Comparison of ENCODE assay signal across 9 mouse cellular contexts in the genomic region with DNA sequence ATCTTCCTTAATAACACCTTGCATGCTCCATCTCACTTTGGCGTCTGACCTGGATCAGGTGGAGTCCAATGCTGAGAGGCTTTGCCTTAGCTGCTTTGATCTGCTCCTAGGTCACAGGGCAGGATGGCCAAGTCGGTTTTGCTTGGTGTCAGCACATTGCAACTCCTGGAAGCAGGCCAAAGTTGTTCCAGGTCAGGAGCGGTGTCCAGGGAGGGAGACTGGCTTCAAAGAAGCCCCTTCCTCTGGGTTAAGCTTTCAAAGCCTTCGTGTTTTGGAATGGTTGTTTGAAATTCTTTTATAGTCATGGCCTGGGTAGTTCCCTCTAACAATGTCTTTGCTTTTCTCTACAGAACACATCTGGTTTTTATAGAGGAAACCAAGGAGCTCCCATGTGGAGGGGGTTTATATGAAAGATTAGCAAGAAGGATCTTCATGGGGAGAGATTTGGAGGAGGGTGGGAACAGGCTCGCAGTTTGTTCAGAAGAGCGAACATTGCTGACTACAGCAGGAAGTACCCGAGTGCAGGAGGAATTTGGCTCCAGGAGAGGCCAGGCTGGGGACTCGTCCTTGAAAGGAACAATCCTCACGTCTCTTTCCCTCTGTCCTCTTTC. TPM values are rescaled to one million over a fixed set of nuclear protein-coding genes. Genes with fewer than 3 reads are reported as not detected.
A peak's percentile ranks its signal among the peaks of the same experiment; 100 is the strongest.
DNase-seq lines count a peak whose midpoint lies in the region; ATAC-seq lines count a peak whose summit lies in the region.
"Had no signal": no experiment of that assay in that cellular context is flagged by ENCODE, and none has a peak within 500 bp of the region (broad histone marks: within the 10 kb centered on the region; RNA-seq: fewer than 3 reads in every experiment).

No protein-coding gene starts in this region.

- no peaks in the 10 kb centered on the region for H3K36me3 ChIP-seq in lung, embryonic 15.5 days
- H3K36me3 ChIP-seq in embryonic facial prominence, embryonic 13.5 days, result no peaks in the 10 kb centered on the region
- no peaks in the 10 kb centered on the region for H3K36me3 ChIP-seq in kidney, embryonic 15.5 days
- no peaks in the 10 kb centered on the region for H3K36me3 ChIP-seq in stomach, embryonic 16.5 days (ENCODE audit: control insufficient read depth, insufficient read depth, low read length)

- H3K27me3 ChIP-seq in lung, embryonic 15.5 days, result no peaks in the 10 kb centered on the region
- no peaks in the 10 kb centered on the region for H3K27me3 ChIP-seq in embryonic facial prominence, embryonic 13.5 days
- H3K27me3 ChIP-seq in kidney, embryonic 15.5 days, result no peaks in the 10 kb centered on the region
- H3K27me3 ChIP-seq in stomach, embryonic 16.5 days (ENCODE audit: control insufficient read depth, insufficient read depth, low read length), result no peaks in the 10 kb centered on the region

- H3K4me2 ChIP-seq in lung, embryonic 15.5 days, result no peak overlapping the region
- peak overlapping the region; percentile 36 for H3K4me2 ChIP-seq in embryonic facial prominence, embryonic 13.5 days
- H3K4me2 ChIP-seq in kidney, embryonic 15.5 days, result no peak overlapping the region
- no peak overlapping the region for H3K4me2 ChIP-seq in stomach, embryonic 16.5 days (ENCODE audit: low read depth, low read length)

- peak; percentile 52; the same call in 1 of the 2 replicates for ATAC-seq in lung, embryonic 15.5 days (ENCODE audit: borderline replicate concordance, extremely low read depth, low FRiP score, low TSS enrichment)
- 0 out of 2 replicates have a peak, but pooled peaks have one; percentile 72 for ATAC-seq in embryonic facial prominence, embryonic 13.5 days (ENCODE audit: insufficient number of reproducible peaks, insufficient read depth, low FRiP score, low TSS enrichment, low read depth)
- ATAC-seq in kidney, embryonic 15.5 days (replicated peaks; ENCODE audit: low FRiP score), result peak; percentile 61
- peak; percentile 53; the same call in 1 of the 2 replicates for ATAC-seq in stomach, embryonic 16.5 days (ENCODE audit: insufficient read depth, low FRiP score)
- ATAC-seq: Patski had no signal

- H3K4me1 ChIP-seq in lung, embryonic 15.5 days, result peaks cover 12% of the 10 kb centered on the region
- peaks cover 36% of the 10 kb centered on the region for H3K4me1 ChIP-seq in embryonic facial prominence, embryonic 13.5 days
- H3K4me1 ChIP-seq in kidney, embryonic 15.5 days, result peaks cover 11% of the 10 kb centered on the region; the same call in 1 of the 2 replicates
- peaks cover 5% of the 10 kb centered on the region; the same call in 1 of the 2 replicates for H3K4me1 ChIP-seq in stomach, embryonic 16.5 days (ENCODE audit: control insufficient read depth, insufficient read depth, low read length)

- no peak overlapping the region for H3K27ac ChIP-seq in lung, embryonic 15.5 days
- H3K27ac ChIP-seq in embryonic facial prominence, embryonic 13.5 days, result peak overlapping the region; percentile 92
- peak overlapping the region; percentile 60 for H3K27ac ChIP-seq in kidney, embryonic 15.5 days
- peak overlapping the region; percentile 34; the same call in 1 of the 2 replicates for H3K27ac ChIP-seq in stomach, embryonic 16.5 days (ENCODE audit: low read length)

- no peak for DNase-seq in lung, adult 18-20 months
- DNase-seq in right cerebral cortex, postnatal 10 days (ENCODE audit: low spot score in 2 of 2), result no peak
- no peak for DNase-seq in urinary bladder, adult 2 months (ENCODE audit: low spot score)
- DNase-seq: cerebellum, postnatal 25 days had no signal

- no peak overlapping the region for H3K9ac ChIP-seq in lung, embryonic 15.5 days
- 0 out of 2 replicates have a peak overlapping the region, but pooled peaks have one; percentile 8 for H3K9ac ChIP-seq in embryonic facial prominence, embryonic 13.5 days
- no peak overlapping the region for H3K9ac ChIP-seq in kidney, embryonic 15.5 days
- no peak overlapping the region for H3K9ac ChIP-seq in stomach, embryonic 16.5 days (ENCODE audit: low read length)

- no peak overlapping the region for H3K4me3 ChIP-seq in lung, embryonic 15.5 days
- H3K4me3 ChIP-seq in embryonic facial prominence, embryonic 13.5 days, result no peak overlapping the region
- no peak overlapping the region for H3K4me3 ChIP-seq in kidney, embryonic 15.5 days (replicated peaks)
- no peak overlapping the region for H3K4me3 ChIP-seq in stomach, embryonic 16.5 days (replicated peaks; ENCODE audit: low read length)

- 17% methylated on average over 9 of the region's 9 CpGs for WGBS in lung, embryonic 15.5 days
- 14% methylated on average over 9 of the region's 9 CpGs for WGBS in embryonic facial prominence, embryonic 13.5 days
- WGBS in kidney, embryonic 15.5 days, result 28% methylated on average over 9 of the region's 9 CpGs
- 35% methylated on average over 9 of the region's 9 CpGs for WGBS in stomach, embryonic 16.5 days

- H3K9me3 ChIP-seq in lung, embryonic 15.5 days, result no peaks in the 10 kb centered on the region
- H3K9me3 ChIP-seq in embryonic facial prominence, embryonic 13.5 days, result no peaks in the 10 kb centered on the region
- no peaks in the 10 kb centered on the region for H3K9me3 ChIP-seq in kidney, embryonic 15.5 days (replicated peaks)
- H3K9me3 ChIP-seq in stomach, embryonic 16.5 days (replicated peaks; ENCODE audit: control insufficient read depth, low read length), result no peaks in the 10 kb centered on the region

RNA-seq across cellular contexts. Expression of a gene that starts 5.4 kb away (rescaled TPM):
- polyA plus RNA-seq in lung, embryonic 15.5 days (2015; fragmentation: Nextera tagmentation; extraction: Ambion mirVana), result 15.1 and 17.1 TPM in 2 replicates
- polyA plus RNA-seq in embryonic facial prominence, embryonic 13.5 days (2015; fragmentation: Nextera tagmentation; extraction: Ambion mirVana), result 21.3 and 35.1 TPM in 2 replicates
- 41.5 and 42.2 TPM in 2 replicates for polyA plus RNA-seq in kidney, embryonic 15.5 days (2015; fragmentation: Nextera tagmentation; extraction: Ambion mirVana)
- polyA plus RNA-seq in stomach, embryonic 16.5 days (2015; fragmentation: Nextera tagmentation; extraction: Ambion mirVana), result 23.2 and 29.0 TPM in 2 replicates
- 120 and 150 TPM in 2 replicates for polyA plus RNA-seq in urinary bladder, adult 2 months (2012; rRNA removed)

RNA-seq across cellular contexts. Expression of a gene that starts 26.7 kb away (rescaled TPM):
- polyA plus RNA-seq in lung, embryonic 15.5 days (2015; fragmentation: Nextera tagmentation; extraction: Ambion mirVana), result 13.9 and 24.7 TPM in 2 replicates
- 2.8 and 3.3 TPM in 2 replicates for polyA plus RNA-seq in embryonic facial prominence, embryonic 13.5 days (2015; fragmentation: Nextera tagmentation; extraction: Ambion mirVana)
- 4.9 and 8.0 TPM in 2 replicates for polyA plus RNA-seq in kidney, embryonic 15.5 days (2015; fragmentation: Nextera tagmentation; extraction: Ambion mirVana)
- 8.2 and 8.5 TPM in 2 replicates for polyA plus RNA-seq in stomach, embryonic 16.5 days (2015; fragmentation: Nextera tagmentation; extraction: Ambion mirVana)
- polyA plus RNA-seq in urinary bladder, adult 2 months (2012; rRNA removed), result 249 and 256 TPM in 2 replicates

RNA-seq across cellular contexts. Expression of a gene that starts 58.0 kb away (rescaled TPM):
- 1.5 and 1.8 TPM in 2 replicates for polyA plus RNA-seq in lung, embryonic 15.5 days (2015; fragmentation: Nextera tagmentation; extraction: Ambion mirVana)
- polyA plus RNA-seq in embryonic facial prominence, embryonic 13.5 days (2015; fragmentation: Nextera tagmentation; extraction: Ambion mirVana), result 0.46 and 0.67 TPM in 2 replicates
- polyA plus RNA-seq in kidney, embryonic 15.5 days (2015; fragmentation: Nextera tagmentation; extraction: Ambion mirVana), result 0.91 and 1.5 TPM in 2 replicates
- 1.3 and 1.7 TPM in 2 replicates for polyA plus RNA-seq in stomach, embryonic 16.5 days (2015; fragmentation: Nextera tagmentation; extraction: Ambion mirVana)
- polyA plus RNA-seq in urinary bladder, adult 2 months (2012; rRNA removed), result 1.2 and 1.7 TPM in 2 replicates
